Mouse (Mus musculus) hindbrain, embryonic 10.5 days (tissue): ENCODE data around the gene Nkain2. TPM values are rescaled to one million over a fixed set of nuclear protein-coding genes. Genes with fewer than 3 reads are reported as not detected.
A peak's percentile ranks its signal among the peaks of the same experiment; 100 is the strongest.

Experiments
- DNase-seq: peaks from one replicate; pipeline ENCODE4 v3.0.0-alpha.2; 2017; ENCODE audit warnings: low spot score
- H3K27ac ChIP-seq: fragments of 300-500 bp; sonication (generic); 2 replicates; pipeline ENCODE4 v1.5.1; 2016; ENCODE audit warnings: mild to moderate bottlenecking, moderate library complexity
- H3K27me3 ChIP-seq: fragments of 300-500 bp; sonication (generic); 2 replicates; pipeline ENCODE4 v1.6.1; 2016; ENCODE audit warnings: mild to moderate bottlenecking; ENCODE audit not compliant: poor library complexity, insufficient read depth, severe bottlenecking
- H3K36me3 ChIP-seq: fragments of 300-500 bp; sonication (generic); 2 replicates; pipeline ENCODE4 v1.6.1; 2016; ENCODE audit warnings: mild to moderate bottlenecking, moderate library complexity
- H3K4me1 ChIP-seq: fragments of 300-500 bp; sonication (generic); replicated peaks from 2 replicates; pipeline ENCODE4 v1.6.1; 2016; ENCODE audit warnings: mild to moderate bottlenecking
- H3K4me3 ChIP-seq: fragments of 300-500 bp; sonication (generic); 2 replicates; pipeline ENCODE4 v1.5.1; 2016; ENCODE audit warnings: mild to moderate bottlenecking, moderate library complexity
- H3K9me3 ChIP-seq: fragments of 300-500 bp; sonication (generic); 2 replicates; pipeline ENCODE4 v1.6.1; 2016; ENCODE audit warnings: mild to moderate bottlenecking, moderate library complexity
- WGBS: fragments of 180-500 bp; shearing (Covaris S2); methylation state at CpG from one replicate; pipeline ENCODE4 v1.1.7; 2016; 5-methylcytosine and 5-hydroxymethylcytosine counted together
- polyA plus RNA-seq: library from polyadenylated mRNA; unstranded; fragments of >200 nt; fragmentation: Nextera tagmentation; extraction: Ambion mirVana; gene quantifications from 2 replicates; pipeline ENCODE4 v1.2.1, GENCODE M21; 2016

Gene Nkain2
- 0.65 and 0.73 TPM in 2 replicates for polyA plus RNA-seq

DNA sequence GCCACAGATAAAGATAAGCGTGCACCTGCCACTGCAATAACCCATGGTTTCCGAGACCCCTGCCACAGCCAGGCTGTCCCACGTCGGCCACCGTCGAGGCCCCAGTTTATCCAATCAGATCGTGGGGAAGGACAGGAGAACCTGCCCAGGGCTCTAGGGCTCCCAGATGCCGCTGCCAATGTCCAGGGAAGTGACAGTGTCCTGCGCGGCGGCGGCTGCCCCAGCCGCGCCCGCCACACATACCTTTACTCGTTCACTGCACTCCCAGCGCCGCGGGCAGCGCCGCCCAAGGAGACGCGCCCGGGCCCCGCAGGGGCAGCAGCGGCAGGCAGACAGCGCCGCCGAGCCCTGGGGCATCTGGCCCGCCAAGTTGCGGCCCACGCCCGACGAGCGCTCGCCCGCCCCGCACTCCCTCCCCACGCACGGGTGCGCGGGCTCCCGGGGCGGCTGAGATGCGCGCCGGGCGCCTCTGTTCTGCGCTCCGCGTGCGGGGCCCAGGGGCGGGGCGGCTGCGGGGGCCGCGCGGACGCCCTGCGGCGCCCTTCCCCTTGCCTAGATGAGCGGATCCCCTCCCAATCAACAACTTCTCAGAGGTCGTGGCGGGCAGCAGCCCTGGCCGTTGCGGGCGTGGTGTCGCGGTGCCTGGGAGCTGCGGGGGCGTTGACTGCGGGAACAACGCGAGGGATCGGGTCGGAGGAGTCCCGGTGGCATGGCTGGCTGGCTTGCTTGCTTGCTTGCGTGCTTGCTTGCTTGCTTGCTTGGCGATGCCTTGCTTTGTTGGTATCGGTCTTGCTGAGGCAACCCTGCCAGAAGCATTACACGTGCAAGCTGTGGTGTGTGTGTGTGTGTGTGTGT is at the start of gene Nkain2:
TSS of gene Nkain2 (minus strand) at position 811 of the 855 bp plus-strand sequence.
- Histone ChIP-seq H3K27ac (peak within 1 kb of the TSS; percentile 88), H3K4me3 (peak within 1 kb of the TSS; percentile 83), H3K4me1 (peaks cover 9% of the 10 kb centered on the region), H3K27me3 (peaks cover 8% of the 10 kb centered on the region; the same call in 1 of the 2 replicates), H3K36me3 (no peaks in the 10 kb centered on the region), H3K9me3 (no peaks in the 10 kb centered on the region)
- DNase-seq: peak; percentile 84
- under 1% methylated on average over 75 of the region's 81 CpGs for WGBS

DNA sequence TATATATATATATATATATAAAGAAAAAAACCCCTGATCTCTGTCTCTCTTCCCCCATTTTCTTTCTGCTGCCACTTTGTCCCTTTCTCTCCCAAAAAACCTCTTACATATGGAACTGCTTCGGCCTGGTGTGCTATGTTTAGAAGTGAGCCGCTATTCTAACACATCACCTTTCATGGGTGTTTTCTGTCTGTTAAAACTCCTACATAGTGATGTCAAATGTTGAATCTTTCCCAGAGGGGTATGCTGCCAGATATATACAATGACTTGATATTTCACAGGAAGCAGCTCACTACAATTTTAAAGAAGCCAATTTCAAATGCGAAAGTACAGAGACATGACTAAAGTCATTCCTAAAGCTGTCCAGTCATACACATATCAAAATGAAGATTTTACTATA is 49.6 kb upstream of the Nkain2 start:
- Histone ChIP-seq H3K9me3 (0 out of 2 replicates have a peak, but pooled peaks cover 3% of the 10 kb centered on the region), H3K27ac (no peak overlapping the region), H3K36me3 (no peaks in the 10 kb centered on the region), H3K27me3 (no peaks in the 10 kb centered on the region), H3K4me1 (no peaks in the 10 kb centered on the region), H3K4me3 (no peak overlapping the region)
- no peak for DNase-seq
- WGBS: 89% methylated on average over 3 of the region's 3 CpGs

DNA sequence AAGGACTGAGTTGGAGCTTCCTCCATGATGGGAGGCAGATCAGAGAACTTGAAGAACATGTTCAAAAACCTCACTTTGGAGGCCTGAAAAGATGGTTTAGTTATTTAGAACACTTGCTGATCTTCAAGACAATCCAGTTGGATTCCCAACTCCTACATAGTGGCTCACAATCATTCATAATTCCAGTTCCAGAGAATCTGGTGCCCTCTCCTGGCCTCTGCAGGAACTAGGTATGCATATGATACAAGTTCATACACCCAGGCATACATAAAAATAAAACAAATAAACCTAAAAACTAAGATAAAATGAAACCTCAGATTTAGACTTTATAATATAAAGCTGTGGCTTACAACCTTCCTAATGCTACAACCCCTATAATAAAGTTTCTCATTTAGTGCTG is 4.8 kb upstream of the Nkain2 start:
- Histone ChIP-seq H3K27me3 (no peaks in the 10 kb centered on the region), H3K36me3 (no peaks in the 10 kb centered on the region), H3K9me3 (no peaks in the 10 kb centered on the region), H3K4me3 (no peak overlapping the region), H3K4me1 (peaks cover 8% of the 10 kb centered on the region), H3K27ac (no peak overlapping the region)
- DNase-seq: peak; percentile 20

DNA sequence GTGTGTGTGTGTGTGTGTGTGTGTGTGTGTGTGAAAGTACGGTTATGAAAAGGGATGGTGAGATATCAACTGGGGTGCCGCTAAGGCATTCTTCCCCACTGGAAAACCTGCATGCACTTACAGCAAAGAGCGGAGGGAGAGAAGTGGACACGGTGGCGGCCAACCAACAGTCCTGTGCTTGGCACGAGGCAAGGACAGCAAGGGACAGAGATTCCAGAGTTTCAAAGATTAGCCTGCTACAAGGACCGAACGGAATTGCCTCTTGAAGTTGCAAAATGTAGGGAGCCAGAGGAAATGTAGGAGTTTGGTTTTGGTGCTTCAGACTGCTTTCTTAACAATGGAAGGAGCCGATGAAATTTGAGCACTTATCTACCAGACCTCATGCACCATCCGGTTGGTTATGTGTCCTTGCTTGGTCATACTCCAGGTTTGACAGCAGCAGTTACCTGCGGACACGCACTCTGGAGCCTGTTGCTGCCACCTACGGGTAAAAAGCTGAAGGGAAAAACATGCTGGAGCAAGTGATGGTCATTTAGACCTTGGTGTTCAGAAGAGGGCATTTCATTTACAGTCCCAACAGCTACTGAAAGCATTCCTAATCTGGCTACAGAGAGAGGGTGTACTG is 357 bp upstream of the Nkain2 start:
- peak; percentile 62 for DNase-seq
- Histone ChIP-seq H3K27ac (peak overlapping the region; percentile 88), H3K9me3 (no peaks in the 10 kb centered on the region), H3K27me3 (peaks cover 8% of the 10 kb centered on the region; the same call in 1 of the 2 replicates), H3K4me3 (peak overlapping the region; percentile 83), H3K4me1 (peaks cover 9% of the 10 kb centered on the region), H3K36me3 (no peaks in the 10 kb centered on the region)
- WGBS: 4% methylated on average over 13 of the region's 13 CpGs

DNA sequence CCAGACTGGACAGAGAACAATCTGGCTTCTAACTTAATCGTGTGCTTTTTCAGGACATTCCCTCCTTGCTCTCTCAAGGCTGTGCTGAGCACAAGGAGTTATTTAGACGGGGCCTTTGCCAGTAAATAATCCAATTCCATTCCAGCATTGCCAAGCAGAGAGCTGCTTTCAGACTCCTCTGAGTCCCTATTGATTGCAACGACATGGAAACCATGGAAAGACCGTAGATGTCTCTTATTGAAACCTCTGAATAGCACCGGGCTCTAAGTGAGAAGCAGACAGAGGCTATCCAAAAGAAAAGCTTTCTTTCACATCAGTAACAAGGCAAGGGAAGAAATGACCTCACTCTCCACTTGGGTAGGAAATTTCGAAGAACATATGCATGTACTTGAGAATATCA is 8.3 kb downstream of the Nkain2 start:
- Histone ChIP-seq H3K4me3 (no peak overlapping the region), H3K27ac (no peak overlapping the region), H3K27me3 (no peaks in the 10 kb centered on the region), H3K36me3 (no peaks in the 10 kb centered on the region), H3K4me1 (no peaks in the 10 kb centered on the region), H3K9me3 (no peaks in the 10 kb centered on the region)
- no peak for DNase-seq
- 72% methylated on average over 6 of the region's 6 CpGs for WGBS

DNA sequence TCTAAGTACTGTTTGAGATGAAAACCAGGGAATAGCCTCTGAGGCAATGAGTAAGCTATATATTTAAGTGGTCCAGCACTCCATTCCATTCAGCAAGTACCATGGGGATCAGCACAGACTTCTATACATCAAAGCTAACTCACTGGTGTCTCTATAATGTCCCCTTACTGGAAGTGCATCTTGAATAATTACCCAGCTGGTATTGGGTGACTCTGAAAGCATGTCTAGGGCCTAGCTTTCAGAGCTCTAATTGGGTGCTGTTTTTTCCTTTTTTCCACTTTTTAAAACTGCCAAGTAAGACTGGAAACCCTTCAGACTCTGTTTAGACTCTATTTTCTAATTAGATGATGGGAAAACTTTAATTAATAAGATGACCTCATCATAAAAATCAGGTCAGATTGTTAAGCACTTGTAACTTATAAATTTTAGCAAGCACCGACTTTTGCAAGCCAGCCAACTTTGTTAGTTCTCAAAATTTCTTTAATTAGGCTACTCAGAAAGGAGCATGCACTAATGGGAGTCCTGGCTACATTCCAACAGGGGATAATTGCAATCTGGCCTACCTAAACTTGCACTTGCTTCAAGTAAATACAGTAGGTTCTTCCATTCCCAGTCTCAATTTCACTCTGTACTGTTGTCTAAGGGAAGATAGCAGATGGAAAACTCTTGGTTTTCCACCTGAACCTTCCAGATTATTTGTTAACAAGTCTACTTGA is 19.4 kb downstream of the Nkain2 start:
- H3K4me1 ChIP-seq: no peaks in the 10 kb centered on the region
- no peak overlapping the region for H3K4me3 ChIP-seq
- H3K27ac ChIP-seq: no peak overlapping the region
- 80% methylated on average over 1 of the region's 1 CpGs for WGBS
- H3K36me3 ChIP-seq: no peaks in the 10 kb centered on the region
- no peak for DNase-seq
- H3K27me3 ChIP-seq: no peaks in the 10 kb centered on the region
- H3K9me3 ChIP-seq: no peaks in the 10 kb centered on the region

DNA sequence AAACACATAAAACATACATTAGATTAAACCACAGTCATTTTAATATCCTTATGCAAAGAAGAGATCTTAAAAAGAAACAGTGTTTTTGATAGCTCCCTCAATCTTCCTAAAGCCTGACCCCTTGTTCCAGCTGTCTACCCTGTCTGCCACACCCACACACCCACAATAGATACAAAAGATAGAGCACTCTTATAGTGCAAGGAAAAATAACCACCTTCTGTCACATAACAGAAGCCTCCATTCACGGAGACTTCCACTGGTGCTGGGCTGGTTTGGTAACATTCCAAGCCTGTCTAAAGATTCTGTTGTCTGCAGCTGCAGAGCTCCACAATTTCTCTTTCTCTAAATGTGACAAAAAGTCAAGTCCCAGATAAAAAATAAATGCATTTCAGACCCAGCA is 20.7 kb downstream of the Nkain2 start:
- Histone ChIP-seq H3K9me3 (no peaks in the 10 kb centered on the region), H3K4me1 (no peaks in the 10 kb centered on the region), H3K36me3 (no peaks in the 10 kb centered on the region), H3K4me3 (no peak overlapping the region), H3K27ac (no peak overlapping the region), H3K27me3 (no peaks in the 10 kb centered on the region)
- WGBS: 46% methylated on average over 1 of the region's 1 CpGs
- no peak for DNase-seq

DNA sequence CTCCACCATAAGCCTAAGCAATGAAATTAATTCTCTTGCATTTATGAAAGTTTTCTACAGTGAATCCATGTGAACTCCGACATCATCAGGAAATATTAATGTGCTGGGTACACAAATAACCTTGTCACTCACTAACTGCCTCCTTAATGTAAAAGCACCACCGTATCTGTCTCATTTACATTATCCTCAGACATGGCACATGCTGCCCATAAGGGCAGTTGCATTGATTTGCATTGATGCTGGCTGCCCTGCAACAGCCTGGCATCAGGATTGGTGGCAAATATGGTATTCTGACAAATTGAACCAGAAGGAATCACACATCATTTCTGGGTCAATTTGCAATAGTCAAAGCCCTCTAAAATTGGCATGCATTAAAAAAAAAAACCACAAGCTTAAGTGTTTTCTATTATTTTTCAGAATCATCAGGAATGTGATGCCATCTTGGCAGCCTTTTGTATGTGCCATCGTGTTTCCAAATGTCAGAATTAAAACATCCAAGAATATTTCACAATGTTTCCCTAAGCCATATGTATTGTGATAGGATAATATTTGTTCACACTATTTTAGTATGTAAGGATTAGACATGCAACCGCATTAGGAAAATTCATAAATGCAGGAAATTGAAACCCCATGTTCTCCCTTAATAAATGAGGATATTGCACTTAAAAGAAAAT is 74.9 kb downstream of the Nkain2 start:
- no peaks in the 10 kb centered on the region for H3K36me3 ChIP-seq
- no peaks in the 10 kb centered on the region for H3K4me1 ChIP-seq
- H3K4me3 ChIP-seq: no peak overlapping the region
- WGBS: 84% methylated on average over 4 of the region's 4 CpGs
- H3K27me3 ChIP-seq: no peaks in the 10 kb centered on the region
- no peak for DNase-seq
- no peaks in the 10 kb centered on the region for H3K9me3 ChIP-seq
- H3K27ac ChIP-seq: no peak overlapping the region

DNA sequence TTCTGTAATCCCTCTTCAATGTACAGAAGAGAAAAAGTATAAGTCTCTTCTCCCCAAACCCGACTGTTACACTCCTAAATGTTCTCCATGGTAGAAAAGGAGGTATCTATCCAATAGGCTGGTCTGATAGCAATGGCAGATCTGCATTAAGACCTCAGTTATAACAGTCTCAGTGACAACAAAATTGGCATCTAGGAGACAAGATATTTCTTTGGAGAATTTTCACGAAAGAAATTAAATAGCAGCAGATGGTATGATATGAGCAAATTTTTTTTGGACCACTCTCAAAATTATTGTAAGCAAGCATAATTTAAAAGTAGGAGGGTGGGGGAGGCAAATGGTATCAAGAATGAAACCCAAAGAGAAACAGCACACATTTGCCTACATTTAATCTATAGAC is 94.0 kb downstream of the Nkain2 start:
- no peak overlapping the region for H3K27ac ChIP-seq
- WGBS: 71% methylated on average over 2 of the region's 2 CpGs
- DNase-seq: no peak
- H3K4me3 ChIP-seq: no peak overlapping the region
- no peaks in the 10 kb centered on the region for H3K36me3 ChIP-seq
- no peaks in the 10 kb centered on the region for H3K4me1 ChIP-seq
- H3K27me3 ChIP-seq: no peaks in the 10 kb centered on the region
- no peaks in the 10 kb centered on the region for H3K9me3 ChIP-seq

DNA sequence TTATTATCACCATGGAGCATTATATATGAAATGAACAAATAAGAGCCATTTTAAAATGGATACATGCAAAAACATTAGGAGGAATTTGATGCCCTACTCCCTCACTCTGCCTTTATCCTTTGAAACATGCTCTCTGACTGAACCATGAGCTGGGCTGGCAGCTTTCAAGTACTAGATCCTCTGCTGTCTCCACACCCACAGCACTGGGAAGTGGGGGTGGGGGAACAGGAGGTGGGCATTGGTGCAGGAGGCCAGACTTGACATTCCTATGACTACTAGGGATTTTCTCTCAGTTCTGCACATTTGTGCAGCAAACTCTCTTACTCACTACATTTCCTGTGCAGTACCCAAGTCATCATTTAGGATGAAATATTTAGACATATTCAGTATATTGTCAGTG is 99.7 kb downstream of the Nkain2 start:
- Histone ChIP-seq H3K4me1 (no peaks in the 10 kb centered on the region), H3K4me3 (no peak overlapping the region), H3K36me3 (no peaks in the 10 kb centered on the region), H3K27ac (no peak overlapping the region), H3K27me3 (no peaks in the 10 kb centered on the region), H3K9me3 (no peaks in the 10 kb centered on the region)
- DNase-seq: no peak

DNA sequence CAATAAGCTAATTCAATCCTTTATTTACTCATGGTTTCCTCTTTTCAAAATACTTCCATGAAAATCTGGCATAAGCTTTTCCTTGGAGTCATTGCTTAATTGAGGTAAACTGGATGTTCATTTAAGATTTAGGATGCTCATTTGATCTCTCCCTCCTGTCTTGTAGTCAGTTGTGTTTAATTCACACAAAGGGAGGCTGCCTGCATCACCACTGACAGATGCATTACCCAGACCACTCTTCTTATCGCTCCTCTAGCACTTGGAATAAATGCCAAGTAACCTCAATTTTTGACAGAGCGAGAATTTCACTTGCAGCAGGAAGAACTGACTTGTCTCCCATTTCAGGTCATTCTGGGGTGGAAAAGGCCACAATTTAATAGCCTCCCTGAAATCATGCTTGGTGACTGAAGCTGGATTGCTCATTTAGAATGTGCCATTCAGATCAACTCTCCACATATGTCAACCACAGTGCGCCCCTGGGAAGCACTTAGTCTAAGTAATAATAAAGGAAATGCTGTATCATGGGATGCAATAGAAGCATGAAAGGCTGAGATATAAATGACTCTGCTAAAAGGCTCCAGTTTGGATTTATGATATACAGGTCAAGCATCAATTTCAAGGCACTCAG is 107.4 kb downstream of the Nkain2 start:
- no peak overlapping the region for H3K27ac ChIP-seq
- H3K4me1 ChIP-seq: no peaks in the 10 kb centered on the region
- no peaks in the 10 kb centered on the region for H3K27me3 ChIP-seq
- no peak for DNase-seq
- 92% methylated on average over 3 of the region's 3 CpGs for WGBS
- no peak overlapping the region for H3K4me3 ChIP-seq
- H3K36me3 ChIP-seq: no peaks in the 10 kb centered on the region
- H3K9me3 ChIP-seq: no peaks in the 10 kb centered on the region

DNA sequence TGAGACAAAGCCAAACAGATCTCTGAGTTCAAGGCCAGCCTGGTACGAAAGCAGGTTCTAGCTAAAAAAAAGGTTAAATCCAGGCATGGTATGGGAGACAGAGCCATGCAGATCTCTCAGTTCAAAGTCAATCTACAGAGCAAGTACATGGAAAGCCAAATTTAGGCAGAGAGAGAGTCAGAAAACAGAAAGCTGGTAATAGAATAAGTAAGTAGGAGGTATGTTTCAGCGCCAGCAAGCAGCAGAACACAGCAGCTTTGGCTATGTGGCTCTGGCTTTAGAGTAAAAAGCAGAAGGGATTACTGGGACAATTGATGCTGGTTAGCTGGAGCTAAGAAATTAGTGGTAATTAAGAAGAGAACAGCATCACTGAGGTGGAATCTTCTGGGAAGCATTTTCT is 151.3 kb downstream of the Nkain2 start:
- 89% methylated on average over 2 of the region's 2 CpGs for WGBS
- Histone ChIP-seq H3K9me3 (no peaks in the 10 kb centered on the region), H3K27me3 (no peaks in the 10 kb centered on the region), H3K4me3 (no peak overlapping the region), H3K36me3 (no peaks in the 10 kb centered on the region), H3K4me1 (no peaks in the 10 kb centered on the region), H3K27ac (no peak overlapping the region)
- no peak for DNase-seq
